Mouse (Mus musculus) liver, embryonic 15.5 days (tissue): ENCODE data around the gene Ints3. TPM values are rescaled to one million over a fixed set of nuclear protein-coding genes. Genes with fewer than 3 reads are reported as not detected.

Experiments used
- ATAC-seq: fragments of 200-750 bp; cut with Nextera tagmentation; 2 replicates; pipeline ENCODE4 v1.8.0; 2017; ENCODE audit warnings: moderate number of reproducible peaks, mild to moderate bottlenecking, moderate library complexity; ENCODE audit not compliant: insufficient read depth
- H3K27ac ChIP-seq: fragments of 300-500 bp; sonication (generic); replicated peaks from 2 replicates; pipeline ENCODE4 v1.5.1; 2015; ENCODE audit warnings: mild to moderate bottlenecking, inconsistent platforms
- H3K27me3 ChIP-seq: fragments of 300-500 bp; sonication (generic); 2 replicates; pipeline ENCODE4 v1.6.1; 2015; ENCODE audit warnings: mild to moderate bottlenecking, inconsistent platforms
- H3K36me3 ChIP-seq: fragments of 300-500 bp; sonication (generic); replicated peaks from 2 replicates; pipeline ENCODE4 v1.6.1; 2015; ENCODE audit warnings: moderate library complexity, mild to moderate bottlenecking, inconsistent platforms
- H3K4me1 ChIP-seq: fragments of 300-500 bp; sonication (generic); replicated peaks from 2 replicates; pipeline ENCODE4 v1.6.1; 2015; ENCODE audit warnings: inconsistent platforms
- H3K4me2 ChIP-seq: fragments of 300-500 bp; sonication (generic); 2 replicates; pipeline ENCODE4 v1.6.1; 2015; ENCODE audit warnings: moderate library complexity, mild to moderate bottlenecking, inconsistent platforms
- H3K4me3 ChIP-seq: fragments of 300-500 bp; sonication (generic); replicated peaks from 2 replicates; pipeline ENCODE4 v1.5.1; 2015; ENCODE audit warnings: mild to moderate bottlenecking, inconsistent platforms
- H3K9ac ChIP-seq: fragments of 300-500 bp; sonication (generic); 2 replicates; pipeline ENCODE4 v1.6.1; 2015; ENCODE audit warnings: moderate library complexity, mild to moderate bottlenecking, inconsistent platforms
- H3K9me3 ChIP-seq: fragments of 300-500 bp; sonication (generic); replicated peaks from 2 replicates; pipeline ENCODE4 v1.6.1; 2016; ENCODE audit warnings: inconsistent platforms
- WGBS: fragments of 180-500 bp; shearing (Covaris S2); methylation state at CpG from one replicate; pipeline ENCODE4 v1.1.7; 2015; ENCODE audit warnings: mixed read lengths; ENCODE audit not compliant: insufficient replicate concordance; 5-methylcytosine and 5-hydroxymethylcytosine counted together
- polyA plus RNA-seq: library from polyadenylated mRNA; unstranded; fragments of >200 nt; fragmentation: Nextera tagmentation; extraction: Ambion mirVana; gene quantifications from 2 replicates; pipeline ENCODE4 v1.2.1, GENCODE M21; 2015

Ints3 gene
- polyA plus RNA-seq, 1 experiment from 2014 or later = 9.2 TPM

- no peak overlapping the region for H3K9ac ChIP-seq
- H3K27ac ChIP-seq = peak overlapping the region; percentile 53; the same call in 1 of the 2 replicates
- H3K27me3 ChIP-seq = no peaks in the 10 kb centered on the region
- H3K4me2 ChIP-seq = peak overlapping the region; percentile 63
- H3K9me3 ChIP-seq = no peaks in the 10 kb centered on the region
- H3K4me3 ChIP-seq = 0 out of 2 replicates have a peak overlapping the region, but pooled peaks have one; percentile 36
- ATAC-seq = no peak
- WGBS = 56% methylated on average over 11 of the region's 11 CpGs
- peaks cover 20% of the 10 kb centered on the region for H3K4me1 ChIP-seq
- no peaks in the 10 kb centered on the region for H3K36me3 ChIP-seq
These were observed 12.2 kb upstream of the Ints3 start for GRCm38 (mm10) chr3:90445417-90446200.

DNA sequence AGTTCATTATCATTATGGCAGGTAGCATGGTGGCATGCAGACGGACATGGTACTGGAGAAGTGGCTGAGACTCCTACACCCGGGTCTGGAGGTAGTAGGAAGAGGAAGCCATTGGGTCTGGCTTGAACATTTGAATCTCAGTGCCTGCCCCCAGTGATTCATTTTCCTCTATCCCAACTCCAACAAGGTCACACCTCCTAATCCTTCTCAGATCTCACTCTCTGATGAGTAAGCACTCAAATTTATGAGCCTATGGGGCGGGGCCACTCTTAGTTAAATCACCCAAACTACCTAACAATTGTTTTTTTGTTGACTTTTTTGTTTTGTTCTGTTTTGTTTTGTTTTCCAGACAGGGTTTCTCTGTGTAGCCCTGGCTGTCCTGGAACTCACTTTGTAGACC, 10.6 kb upstream of the Ints3 start:
- no peaks in the 10 kb centered on the region for H3K9me3 ChIP-seq
- no peak for ATAC-seq
- H3K4me1 ChIP-seq = peaks cover 17% of the 10 kb centered on the region
- no peak overlapping the region for H3K9ac ChIP-seq
- H3K4me2 ChIP-seq = no peak overlapping the region
- WGBS = 61% methylated on average over 3 of the region's 3 CpGs
- no peak overlapping the region for H3K27ac ChIP-seq
- no peaks in the 10 kb centered on the region for H3K36me3 ChIP-seq
- H3K4me3 ChIP-seq = no peak overlapping the region
- no peaks in the 10 kb centered on the region for H3K27me3 ChIP-seq

DNA sequence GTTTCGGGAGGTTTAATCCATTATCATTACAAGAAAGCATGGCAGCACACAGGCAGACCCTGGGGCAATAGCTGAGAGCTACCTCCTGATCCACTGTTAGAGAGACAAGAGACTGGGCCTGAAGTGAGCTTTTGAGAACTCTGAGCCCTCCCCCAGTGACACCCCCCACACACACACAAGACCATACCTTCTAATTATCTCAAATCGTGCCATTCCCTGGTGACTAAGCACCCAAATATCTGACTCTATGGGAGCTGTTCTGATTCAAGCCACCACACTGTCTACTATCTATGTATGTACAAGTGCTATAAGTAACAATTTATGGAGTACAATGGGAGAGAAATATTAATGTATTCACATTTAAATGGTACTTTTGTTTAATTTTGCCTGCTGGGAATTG, 7.3 kb upstream of the Ints3 start:
- Histone ChIP-seq H3K9me3 (no peaks in the 10 kb centered on the region), H3K4me3 (no peak overlapping the region), H3K27me3 (no peaks in the 10 kb centered on the region), H3K9ac (no peak overlapping the region), H3K36me3 (no peaks in the 10 kb centered on the region), H3K4me1 (peaks cover 5% of the 10 kb centered on the region), H3K27ac (no peak overlapping the region), H3K4me2 (no peak overlapping the region)
- 60% methylated on average over 2 of the region's 2 CpGs for WGBS
- no peak for ATAC-seq

DNA sequence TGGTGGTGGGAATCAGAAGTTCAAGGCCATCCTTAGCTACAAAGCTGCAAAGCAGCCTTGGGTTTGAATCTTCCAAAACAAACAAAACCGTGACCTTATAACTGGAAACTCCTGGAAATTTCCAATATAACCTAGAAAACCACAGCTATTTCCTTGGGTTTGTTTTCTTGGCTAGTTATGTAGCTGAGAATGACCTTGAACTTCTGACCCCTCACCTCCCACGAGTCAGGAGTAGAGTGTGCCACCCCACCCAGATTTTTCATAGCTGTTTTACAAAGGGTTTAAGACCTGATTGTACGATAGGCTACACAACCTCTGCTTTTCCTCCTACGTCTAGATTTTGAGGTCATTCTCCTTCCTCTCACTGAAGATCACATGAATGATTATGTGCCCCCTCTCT, 3.7 kb upstream of the Ints3 start:
- no peak for ATAC-seq
- Histone ChIP-seq H3K4me2 (no peak overlapping the region), H3K9me3 (no peaks in the 10 kb centered on the region), H3K27me3 (no peaks in the 10 kb centered on the region), H3K4me3 (no peak overlapping the region), H3K27ac (no peak overlapping the region), H3K9ac (no peak overlapping the region), H3K4me1 (peaks cover 17% of the 10 kb centered on the region), H3K36me3 (no peaks in the 10 kb centered on the region)
- 49% methylated on average over 4 of the region's 4 CpGs for WGBS

- Histone ChIP-seq H3K4me1 (peaks cover 44% of the 10 kb centered on the region), H3K27me3 (no peaks in the 10 kb centered on the region), H3K36me3 (no peaks in the 10 kb centered on the region), H3K9me3 (no peaks in the 10 kb centered on the region), H3K4me2 (peak overlapping the region; percentile 95), H3K9ac (peak overlapping the region; percentile 93), H3K27ac (peak overlapping the region; percentile 97), H3K4me3 (peak overlapping the region; percentile 85)
- ATAC-seq = no peak
- 46% methylated on average over 11 of the region's 11 CpGs for WGBS
These were observed 780 bp upstream of the Ints3 start for GRCm38 (mm10) chr3:90434073-90434730.

DNA sequence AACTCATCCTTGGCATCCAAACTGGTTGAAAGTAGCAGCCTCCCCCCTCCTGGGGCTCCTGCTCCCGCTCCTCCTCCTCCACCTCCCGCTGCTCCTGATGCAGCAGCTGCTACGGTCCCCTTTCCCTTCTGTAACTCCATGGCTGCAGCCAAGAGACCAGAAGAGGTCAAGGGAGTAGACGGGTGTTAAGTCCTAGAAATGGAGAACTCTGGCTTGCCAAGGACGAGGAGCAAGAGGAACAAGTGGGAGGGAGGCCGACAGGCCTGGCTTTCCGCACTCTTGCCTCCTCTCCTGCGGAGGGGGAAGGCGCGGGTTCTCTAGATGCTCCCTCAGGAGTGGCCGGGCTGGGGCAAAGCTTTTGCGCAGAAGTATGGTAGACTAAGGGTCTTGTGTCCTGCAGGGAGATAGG, 607 bp downstream of the Ints3 start:
- H3K9me3 ChIP-seq = no peaks in the 10 kb centered on the region
- peaks cover 58% of the 10 kb centered on the region for H3K4me1 ChIP-seq
- H3K9ac ChIP-seq = peak overlapping the region; percentile 93
- peak; percentile 25 for ATAC-seq
- H3K27me3 ChIP-seq = no peaks in the 10 kb centered on the region
- H3K4me3 ChIP-seq = peak overlapping the region; percentile 85
- H3K27ac ChIP-seq = peak overlapping the region; percentile 97
- peak overlapping the region; percentile 95 for H3K4me2 ChIP-seq
- 1% methylated on average over 12 of the region's 12 CpGs for WGBS
- no peaks in the 10 kb centered on the region for H3K36me3 ChIP-seq

- Histone ChIP-seq H3K4me1 (peaks cover 62% of the 10 kb centered on the region), H3K4me3 (peak overlapping the region; percentile 85), H3K27ac (peak overlapping the region; percentile 97), H3K9ac (peak overlapping the region; percentile 93), H3K9me3 (no peaks in the 10 kb centered on the region), H3K4me2 (peak overlapping the region; percentile 95), H3K36me3 (no peaks in the 10 kb centered on the region), H3K27me3 (no peaks in the 10 kb centered on the region)
- 11% methylated on average over 2 of the region's 2 CpGs for WGBS
- no peak for ATAC-seq
These were observed 1.1 kb downstream of the Ints3 start for GRCm38 (mm10) chr3:90432348-90432747.

DNA sequence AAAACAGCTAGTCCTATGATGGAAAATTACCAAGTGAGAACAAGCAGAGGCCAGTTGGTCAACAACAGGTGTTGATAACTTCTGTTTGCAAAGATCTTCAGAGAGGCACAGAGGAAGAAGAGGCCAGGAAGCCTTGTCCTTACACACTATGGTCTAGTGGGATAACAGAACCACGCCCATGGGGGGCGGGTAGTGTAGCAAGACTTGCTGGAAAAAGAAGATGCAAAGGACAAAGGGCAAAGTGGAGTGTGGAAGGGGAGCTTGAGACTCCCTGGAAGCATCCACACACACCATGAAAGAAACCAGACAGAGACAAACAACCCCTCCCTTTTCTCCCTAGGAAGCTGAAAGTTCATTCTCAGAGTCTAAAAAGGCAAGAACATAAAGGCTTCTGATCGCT, 3.8 kb downstream of the Ints3 start:
- ATAC-seq = no peak
- Histone ChIP-seq H3K27me3 (no peaks in the 10 kb centered on the region), H3K4me1 (peaks cover 70% of the 10 kb centered on the region), H3K4me3 (no peak overlapping the region), H3K9me3 (no peaks in the 10 kb centered on the region), H3K36me3 (no peaks in the 10 kb centered on the region), H3K9ac (no peak overlapping the region), H3K4me2 (peak overlapping the region; percentile 16; the same call in 1 of the 2 replicates), H3K27ac (no peak overlapping the region)
- WGBS = 38% methylated on average over 3 of the region's 3 CpGs

DNA sequence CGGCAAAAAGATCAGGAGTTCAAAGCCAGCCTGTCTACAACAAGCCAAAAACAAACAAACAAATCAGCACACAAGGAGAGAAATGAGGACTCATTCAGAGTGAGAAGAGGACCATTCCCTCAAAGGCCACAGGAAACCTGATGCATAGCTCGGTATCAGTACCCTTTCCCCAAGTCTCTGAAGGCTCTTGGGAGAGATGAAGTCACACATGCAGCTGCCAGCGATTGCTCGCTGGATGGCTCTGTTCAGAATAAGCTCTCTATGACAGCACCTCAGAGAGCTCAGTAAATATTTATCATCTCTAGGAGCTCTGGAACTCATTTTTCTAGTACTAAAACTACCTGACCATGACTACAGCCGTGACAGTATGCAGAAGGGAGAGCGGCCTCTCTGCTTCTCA, 5.2 kb downstream of the Ints3 start:
- Histone ChIP-seq H3K27me3 (no peaks in the 10 kb centered on the region), H3K4me1 (peaks cover 61% of the 10 kb centered on the region), H3K4me2 (no peak overlapping the region), H3K9ac (no peak overlapping the region), H3K9me3 (no peaks in the 10 kb centered on the region), H3K27ac (no peak overlapping the region), H3K36me3 (peaks cover 7% of the 10 kb centered on the region), H3K4me3 (no peak overlapping the region)
- 73% methylated on average over 6 of the region's 6 CpGs for WGBS
- no peak for ATAC-seq

DNA sequence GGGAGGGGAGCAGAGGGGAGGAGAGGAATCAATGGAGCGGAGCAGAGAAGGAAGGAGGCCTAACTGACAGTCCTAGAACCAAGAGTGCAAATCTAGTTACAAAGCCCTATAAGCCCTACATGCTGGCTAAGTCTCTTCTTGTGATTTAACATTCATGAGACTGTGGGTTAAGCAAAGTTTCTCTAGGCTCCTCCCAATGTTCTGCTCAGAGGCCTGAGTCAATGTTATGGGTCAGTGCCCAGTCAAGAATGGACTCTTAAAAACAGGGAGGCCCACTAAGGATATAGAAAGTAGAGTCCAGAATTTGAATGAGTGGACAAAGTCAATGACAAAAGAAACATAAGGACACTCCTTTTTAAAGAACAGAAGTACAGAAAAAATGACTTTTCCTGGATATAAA, 5.8 kb downstream of the Ints3 start:
- Histone ChIP-seq H3K9ac (no peak overlapping the region), H3K4me1 (peaks cover 58% of the 10 kb centered on the region)
- WGBS = 100% methylated on average over 1 of the region's 1 CpGs

DNA sequence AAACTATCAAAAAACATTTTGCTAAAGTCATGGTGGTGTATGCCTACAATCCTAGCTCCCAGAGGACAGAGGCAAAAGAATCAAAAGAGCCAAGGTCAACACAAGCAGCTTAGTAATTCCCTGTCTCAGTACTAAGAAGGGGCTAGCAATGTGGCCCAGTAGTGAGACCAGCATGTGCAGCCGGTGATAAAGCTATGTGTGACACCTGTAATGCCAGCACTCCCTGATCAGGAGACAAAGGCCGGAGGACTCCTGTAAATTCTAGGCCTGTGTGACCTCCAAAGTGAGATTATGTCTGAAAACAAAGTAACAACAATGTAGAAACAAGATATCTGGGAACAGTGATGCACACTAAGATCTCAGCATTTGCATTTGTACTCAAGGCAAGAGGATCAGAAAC, 7.9 kb downstream of the Ints3 start:
- no peak overlapping the region for H3K4me2 ChIP-seq
- no peaks in the 10 kb centered on the region for H3K27me3 ChIP-seq
- peaks cover 37% of the 10 kb centered on the region for H3K4me1 ChIP-seq
- no peak overlapping the region for H3K4me3 ChIP-seq
- H3K27ac ChIP-seq = no peak overlapping the region
- no peak overlapping the region for H3K9ac ChIP-seq
- 40% methylated on average over 2 of the region's 2 CpGs for WGBS
- H3K36me3 ChIP-seq = peaks cover 27% of the 10 kb centered on the region
- H3K9me3 ChIP-seq = no peaks in the 10 kb centered on the region
- ATAC-seq = no peak

More for the DNA sequence above, 5.8 kb downstream of the Ints3 start:
- Histone ChIP-seq H3K4me3 (no peak overlapping the region), H3K4me2 (no peak overlapping the region), H3K27me3 (no peaks in the 10 kb centered on the region), H3K27ac (no peak overlapping the region), H3K9me3 (no peaks in the 10 kb centered on the region), H3K36me3 (peaks cover 13% of the 10 kb centered on the region)
- ATAC-seq = no peak
